Mouse (Mus musculus): Measurements from ENCODE around the gene Ngb.

DNA sequence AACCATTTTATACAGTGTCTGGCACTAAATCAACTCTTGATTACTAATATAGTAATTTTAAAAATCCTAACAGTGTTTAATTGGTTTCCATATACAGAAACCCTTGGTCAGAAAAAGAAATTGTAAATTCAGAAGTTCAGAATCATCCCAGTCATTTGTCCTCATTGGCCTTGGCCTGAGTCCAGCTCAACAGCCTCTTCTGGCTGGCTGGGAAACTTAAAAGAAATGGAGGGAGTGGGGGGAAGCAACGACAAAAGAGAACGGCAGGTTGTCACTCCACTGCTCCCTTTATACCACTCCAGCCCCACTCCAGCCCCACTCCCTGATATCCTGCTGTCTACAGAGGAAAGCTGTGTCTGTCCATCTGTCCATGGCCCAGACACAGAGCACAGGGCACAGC is 28.8 kb upstream of the Ngb start:
- TF ChIP-seq ZNF384 (IDR thresholded peaks at IDR 0.05; ENCODE audit: low read depth, low read length) (no peak), ZC3H11A (IDR thresholded peaks at IDR 0.05; ENCODE audit: borderline replicate concordance, low read depth, low read length) (no peak), CHD2 (IDR thresholded peaks at IDR 0.05; ENCODE audit: low read depth, low read length) (no peak), MAFK (IDR thresholded peaks at IDR 0.05; ENCODE audit: insufficient read depth, low read depth, low read length) (no peak), HCFC1 (IDR thresholded peaks at IDR 0.05; ENCODE audit: borderline replicate concordance, insufficient read depth, low read length) (no peak)
